Mouse (Mus musculus) MEL (cell line): ENCODE measurements around the gene Cage1.

Experiments used
- CTCF ChIP-seq, 3 experiments: IDR thresholded peaks in 2 of 3; conservative IDR thresholded peaks in 1 of 3; 2 replicates each; pipeline ENCODE4 v1.5.1; 2011 to 2012; ENCODE audit warnings: low read length in 3 of 3, low read depth in 2 of 3, mild to moderate bottlenecking in 2 of 3, improper control_type of control experiment in 1 of 3, inconsistent platforms in 1 of 3, mixed read lengths in 1 of 3, moderate library complexity in 1 of 3; ENCODE audit not compliant: control insufficient read depth in 1 of 3, insufficient read depth in 1 of 3, poor library complexity in 1 of 3, severe bottlenecking in 1 of 3
- ELF1 ChIP-seq: IDR thresholded peaks from 2 replicates; pipeline ENCODE4 v1.6.1; 2014; ENCODE audit warnings: low read depth, mild to moderate bottlenecking, inconsistent platforms, low read length, improper control_type of control experiment, moderate library complexity
- EP300 ChIP-seq, 2 experiments: IDR thresholded peaks; 2 replicates each; pipeline ENCODE4 v1.6.1; 2011; ENCODE audit warnings: improper control_type of control experiment in 2 of 2, low read length in 2 of 2, low read depth in 1 of 2, mild to moderate bottlenecking in 1 of 2
- MAX ChIP-seq: IDR thresholded peaks from 2 replicates; pipeline ENCODE4 v1.6.1; 2011; ENCODE audit warnings: low read length, improper control_type of control experiment
- MAZ ChIP-seq: IDR thresholded peaks from 2 replicates; pipeline ENCODE4 v1.6.1; 2012; ENCODE audit warnings: low read depth, mild to moderate bottlenecking, inconsistent platforms, low read length, improper control_type of control experiment
- MEF2A ChIP-seq: IDR thresholded peaks from 2 replicates; pipeline ENCODE4 v1.6.1; 2014; ENCODE audit warnings: low read depth, mild to moderate bottlenecking, inconsistent platforms, low read length, improper control_type of control experiment; ENCODE audit not compliant: poor library complexity, insufficient replicate concordance, severe bottlenecking; ENCODE audit errors: extremely low read depth
- MYC ChIP-seq: IDR thresholded peaks from 2 replicates; pipeline ENCODE4 v1.6.1; 2011; ENCODE audit warnings: low read depth, mild to moderate bottlenecking, low read length, improper control_type of control experiment, moderate library complexity
- NRF1 ChIP-seq: IDR thresholded peaks from 2 replicates; pipeline ENCODE4 v1.6.1; 2014; ENCODE audit warnings: low read depth, mild to moderate bottlenecking, inconsistent platforms, low read length, improper control_type of control experiment, moderate library complexity; ENCODE audit not compliant: poor library complexity, insufficient read depth, severe bottlenecking
- POLR2A ChIP-seq, 2 experiments: IDR thresholded peaks; 2 replicates each; pipeline ENCODE4 v1.6.1; 2011 to 2012; ENCODE audit warnings: low read length in 2 of 2, mild to moderate bottlenecking in 2 of 2, control low read depth in 1 of 2, improper control_type of control experiment in 1 of 2, low read depth in 1 of 2, moderate library complexity in 1 of 2; ENCODE audit not compliant: control insufficient read depth in 1 of 2, insufficient read depth in 1 of 2, poor library complexity in 1 of 2
- POLR2AphosphoS2 ChIP-seq: IDR thresholded peaks from 2 replicates; pipeline ENCODE4 v1.6.1; 2011; ENCODE audit warnings: low read length, improper control_type of control experiment
- RCOR1 ChIP-seq: IDR thresholded peaks from 2 replicates; pipeline ENCODE4 v1.6.1; 2012; ENCODE audit warnings: low read depth, mild to moderate bottlenecking, inconsistent platforms, low read length, improper control_type of control experiment
- USF1 ChIP-seq: IDR thresholded peaks from 2 replicates; pipeline ENCODE4 v1.6.1; 2014; ENCODE audit warnings: low read depth, mild to moderate bottlenecking, inconsistent platforms, low read length, improper control_type of control experiment, moderate library complexity
- ZC3H11A ChIP-seq: IDR thresholded peaks from 2 replicates; pipeline ENCODE4 v1.6.1; 2012; ENCODE audit warnings: low read depth, mild to moderate bottlenecking, inconsistent platforms, low read length, improper control_type of control experiment
- ZKSCAN1 ChIP-seq: IDR thresholded peaks from 2 replicates; pipeline ENCODE4 v1.6.1; 2012; ENCODE audit warnings: low read depth, mild to moderate bottlenecking, inconsistent platforms, low read length, improper control_type of control experiment, moderate library complexity

- TF ChIP-seq ZC3H11A (no peak), EP300 (IDR thresholded peaks at IDR 0.05; ENCODE audit: low read depth in 1 of 2, low read length in 2 of 2) (no peak), POLR2A (IDR thresholded peaks at IDR 0.05; ENCODE audit: control insufficient read depth in 1 of 2, insufficient read depth in 1 of 2, low read depth in 1 of 2, low read length in 2 of 2, poor library complexity in 1 of 2) (no peak), ZKSCAN1 (no peak), MEF2A (no peak), NRF1 (no peak), MAZ (no peak), POLR2AphosphoS2 (no peak), MYC (no peak), CTCF (IDR thresholded peaks at IDR 0.05 in 2 of 3, conservative IDR thresholded peaks at IDR 0.05 in 1 of 3; ENCODE audit: control insufficient read depth in 1 of 3, insufficient read depth in 1 of 3, low read depth in 2 of 3, low read length in 3 of 3, poor library complexity in 1 of 3, severe bottlenecking in 1 of 3) (no peak), ELF1 (no peak), RCOR1 (no peak), MAX (no peak), USF1 (no peak)
Measured at GRCm38 (mm10) chr13:37974036-37974435, 62.8 kb downstream of the Cage1 start.
